ENCODE assay signal across 8 mouse cellular contexts in the genomic region with DNA sequence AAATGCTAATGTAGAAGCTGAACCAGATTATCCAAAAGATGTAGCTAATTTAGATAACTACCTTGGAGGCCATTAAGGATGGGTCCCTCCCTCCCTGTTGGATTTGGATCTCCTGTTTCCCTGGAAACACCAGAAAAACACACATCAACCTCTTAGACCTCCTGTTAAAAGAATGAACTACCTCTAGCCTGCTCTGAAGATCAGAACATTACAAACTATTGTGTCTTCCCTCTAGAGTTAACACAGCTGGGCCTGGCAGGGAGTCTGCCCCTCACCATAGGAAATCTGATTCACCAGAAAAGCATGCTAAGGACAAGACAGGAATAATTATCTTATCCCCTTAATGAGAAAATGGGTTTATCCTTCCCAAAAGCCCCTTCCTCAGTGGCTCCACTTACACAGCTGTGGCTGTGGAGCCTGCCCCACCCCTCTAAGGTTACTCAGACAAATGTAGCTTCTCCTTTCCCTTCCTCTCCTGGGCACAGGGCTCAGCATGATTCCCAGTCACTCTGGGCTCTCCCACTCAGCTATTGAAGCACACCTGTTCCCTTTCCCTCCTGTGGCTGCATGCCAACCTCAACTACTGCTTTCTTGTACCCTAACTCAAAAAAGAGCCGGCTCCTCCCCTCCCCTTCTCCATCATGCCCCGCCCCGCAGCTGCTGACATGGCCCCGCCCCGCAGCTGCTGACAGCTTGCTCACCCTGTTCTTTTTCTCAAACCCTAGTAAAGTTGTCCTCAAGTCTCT.
DNase-seq lines count a peak whose midpoint lies in the region; ATAC-seq lines count a peak whose summit lies in the region.
"Had no signal": no experiment of that assay in that cellular context is flagged by ENCODE, and none has a peak within 500 bp of the region (broad histone marks: within the 10 kb centered on the region; RNA-seq: fewer than 3 reads in every experiment).

No protein-coding gene starts in this region.

- WGBS in midbrain, embryonic 12.5 days, result 1% methylated on average over 5 of the region's 5 CpGs
- WGBS in midbrain, embryonic 11.5 days, result 8% methylated on average over 5 of the region's 5 CpGs
- WGBS in embryonic facial prominence, embryonic 13.5 days, result 4% methylated on average over 5 of the region's 5 CpGs
- WGBS in limb, embryonic 13.5 days, result 13% methylated on average over 5 of the region's 5 CpGs

- H3K4me2 ChIP-seq in midbrain, embryonic 12.5 days (replicated peaks), result no peak overlapping the region; the same call in 1 of the 2 replicates
- H3K4me2 ChIP-seq in midbrain, embryonic 11.5 days, result no peak overlapping the region
- H3K4me2 ChIP-seq in embryonic facial prominence, embryonic 13.5 days, result no peak overlapping the region
- H3K4me2 ChIP-seq in limb, embryonic 13.5 days (replicated peaks), result 0 out of 2 replicates have a peak overlapping the region, but pooled peaks have one; percentile 9
- H3K4me2 ChIP-seq: lung, embryonic 15.5 days had no signal

- H3K36me3 ChIP-seq in midbrain, embryonic 12.5 days, result no peaks in the 10 kb centered on the region
- no peaks in the 10 kb centered on the region for H3K36me3 ChIP-seq in midbrain, embryonic 11.5 days (ENCODE audit: control insufficient read depth, insufficient read depth, low read length)
- no peaks in the 10 kb centered on the region for H3K36me3 ChIP-seq in embryonic facial prominence, embryonic 13.5 days
- H3K36me3 ChIP-seq in limb, embryonic 13.5 days, result no peaks in the 10 kb centered on the region
- H3K36me3 ChIP-seq: lung, embryonic 15.5 days had no signal

- no peak for ATAC-seq in midbrain, embryonic 12.5 days (ENCODE audit: low FRiP score, low read depth)
- no peak for ATAC-seq in midbrain, embryonic 11.5 days (ENCODE audit: low FRiP score)
- ATAC-seq in embryonic facial prominence, embryonic 13.5 days (ENCODE audit: insufficient number of reproducible peaks, insufficient read depth, low FRiP score, low TSS enrichment, low read depth), result peak; percentile 79
- peak; percentile 48; the same call in 1 of the 2 replicates for ATAC-seq in limb, embryonic 13.5 days (ENCODE audit: low FRiP score, low read depth)

- intact Hi-C loops in left cerebral cortex, postnatal 36 days (cut with DNase I), result no loop called here

- H3K27ac ChIP-seq in midbrain, embryonic 12.5 days (replicated peaks), result peak overlapping the region; percentile 8; the same call in 1 of the 2 replicates
- H3K27ac ChIP-seq in midbrain, embryonic 11.5 days (ENCODE audit: low read depth, low read length), result no peak overlapping the region
- H3K27ac ChIP-seq in embryonic facial prominence, embryonic 13.5 days, result 0 out of 2 replicates have a peak overlapping the region, but pooled peaks have one; percentile 29
- no peak overlapping the region for H3K27ac ChIP-seq in limb, embryonic 13.5 days
- H3K27ac ChIP-seq: lung, embryonic 15.5 days had no signal

- H3K27me3 ChIP-seq in midbrain, embryonic 12.5 days, result no peaks in the 10 kb centered on the region
- H3K27me3 ChIP-seq in midbrain, embryonic 11.5 days (ENCODE audit: control insufficient read depth, insufficient read depth, low read length), result no peaks in the 10 kb centered on the region
- no peaks in the 10 kb centered on the region for H3K27me3 ChIP-seq in embryonic facial prominence, embryonic 13.5 days
- H3K27me3 ChIP-seq in limb, embryonic 13.5 days, result no peaks in the 10 kb centered on the region; the same call in 1 of the 2 replicates
- H3K27me3 ChIP-seq: lung, embryonic 15.5 days had no signal

- peaks cover 26% of the 10 kb centered on the region for H3K4me1 ChIP-seq in midbrain, embryonic 12.5 days
- H3K4me1 ChIP-seq in midbrain, embryonic 11.5 days (ENCODE audit: control insufficient read depth, insufficient read depth, low read length), result peaks cover 14% of the 10 kb centered on the region
- peaks cover 13% of the 10 kb centered on the region for H3K4me1 ChIP-seq in embryonic facial prominence, embryonic 13.5 days
- H3K4me1 ChIP-seq in limb, embryonic 13.5 days, result peaks cover 8% of the 10 kb centered on the region

- no peak for DNase-seq in midbrain, embryonic 11.5 days (ENCODE audit: low spot score, missing footprints)
- peak; percentile 56 for DNase-seq in retina, postnatal 1 day
- no peak for DNase-seq in left cerebral cortex, postnatal 36 days (ENCODE audit: low spot score in 2 of 2)
- DNase-seq in cerebellum, adult 9-11 months, result no peak

- H3K9me3 ChIP-seq in midbrain, embryonic 12.5 days, result no peaks in the 10 kb centered on the region
- H3K9me3 ChIP-seq in midbrain, embryonic 11.5 days (ENCODE audit: control insufficient read depth, low read length), result no peaks in the 10 kb centered on the region
- 0 out of 2 replicates have a peak, but pooled peaks cover 3% of the 10 kb centered on the region for H3K9me3 ChIP-seq in embryonic facial prominence, embryonic 13.5 days
- no peaks in the 10 kb centered on the region for H3K9me3 ChIP-seq in limb, embryonic 13.5 days
- H3K9me3 ChIP-seq: lung, embryonic 15.5 days had no signal

- H3K4me3 ChIP-seq in midbrain, embryonic 12.5 days, result no peak overlapping the region
- no peak overlapping the region for H3K4me3 ChIP-seq in midbrain, embryonic 11.5 days (ENCODE audit: low read depth, low read length)
- no peak overlapping the region for H3K4me3 ChIP-seq in embryonic facial prominence, embryonic 13.5 days
- no peak overlapping the region for H3K4me3 ChIP-seq in limb, embryonic 13.5 days
- H3K4me3 ChIP-seq: lung, embryonic 15.5 days had no signal

- no peak overlapping the region for H3K9ac ChIP-seq in midbrain, embryonic 12.5 days (replicated peaks)
- H3K9ac ChIP-seq in midbrain, embryonic 11.5 days (ENCODE audit: low read length), result no peak overlapping the region
- H3K9ac ChIP-seq in embryonic facial prominence, embryonic 13.5 days, result no peak overlapping the region
- H3K9ac ChIP-seq in limb, embryonic 13.5 days, result no peak overlapping the region
- H3K9ac ChIP-seq: lung, embryonic 15.5 days had no signal

Comparison
In these comparisons a context has a peak if more than half of its experiments do, and no peak if none do; other contexts are left out.
1. H3K27ac ChIP-seq: peak in midbrain, embryonic 12.5 days (single experiment) and embryonic facial prominence, embryonic 13.5 days (single experiment); none in midbrain, embryonic 11.5 days (single experiment) and limb, embryonic 13.5 days (single experiment).
2. ATAC-seq: peak in embryonic facial prominence, embryonic 13.5 days (single experiment) and limb, embryonic 13.5 days (single experiment); none in midbrain, embryonic 12.5 days (single experiment) and midbrain, embryonic 11.5 days (single experiment).